Mouse (Mus musculus) layer of hippocampus, postnatal 10 days (tissue): ENCODE results near the gene Atp6v1g3. TPM values are rescaled to one million over a fixed set of nuclear protein-coding genes. Genes with fewer than 3 reads are reported as not detected.

Experiments
- total RNA-seq, 2 experiments: library from RNA; stranded (reverse); gene quantifications; 2 replicates each; pipeline ENCODE4 v1.2.3; 2021

Gene Atp6v1g3
- total RNA-seq, 2 experiments from 2014 or later = not detected

Other genes with a start within 250 kb of the Atp6v1g3 start
- 1 to 10 TPM; 2.3 to 2.6 TPM for gene Ptprc, start 98.0 kb upstream of the Atp6v1g3 start, total RNA-seq